Mouse (Mus musculus) adrenal gland, postnatal 10 days (tissue): ENCODE data around the gene Trak2. TPM values are rescaled to one million over a fixed set of nuclear protein-coding genes. Genes with fewer than 3 reads are reported as not detected.
"Not testable (repeated sequence)": the region's sequence is repeated elsewhere in the genome, so short reads cannot be mapped to it uniquely, and the experiment has no call there.

Source experiments
- DNase-seq: peaks from one replicate; pipeline ENCODE4 v3.0.0; 2021; ENCODE audit warnings: mixed read lengths
- total RNA-seq, 2 experiments: library from RNA; stranded (reverse); gene quantifications; 2 replicates each; pipeline ENCODE4 v1.2.3; 2021

The Trak2 gene
- total RNA-seq, 2 experiments from 2014 or later: 38.9 to 54.9 TPM

GRCm38 (mm10) chr1:58953686-58954434, 19.4 kb downstream of the Trak2 start:
- DNase-seq: no peak

GRCm38 (mm10) chr1:58952997-58953396, 20.2 kb downstream of the Trak2 start:
- no peak for DNase-seq

GRCm38 (mm10) chr1:58952526-58952925, 20.7 kb downstream of the Trak2 start:
- no peak for DNase-seq

GRCm38 (mm10) chr1:58951841-58952240, 21.4 kb downstream of the Trak2 start:
- peak; percentile 1 for DNase-seq

GRCm38 (mm10) chr1:58950899-58951648, 22.2 kb downstream of the Trak2 start:
- peak; percentile 76 for DNase-seq

GRCm38 (mm10) chr1:58949561-58950106, 23.6 kb downstream of the Trak2 start:
- DNase-seq: peak; percentile 0

GRCm38 (mm10) chr1:58946718-58947117, 26.5 kb downstream of the Trak2 start:
- DNase-seq: peak; percentile 0

- DNase-seq: no peak
Observed at GRCm38 (mm10) chr1:58945960-58946670, 27.1 kb downstream of the Trak2 start.

- peak; percentile 52 for DNase-seq
Observed at GRCm38 (mm10) chr1:58945523-58945922, 27.7 kb downstream of the Trak2 start.

- DNase-seq: no peak
Observed at GRCm38 (mm10) chr1:58937606-58938099, 35.6 kb downstream of the Trak2 start.

GRCm38 (mm10) chr1:58936746-58937605, 36.3 kb downstream of the Trak2 start:
- DNase-seq: no peak

GRCm38 (mm10) chr1:58926664-58927063, 46.6 kb downstream of the Trak2 start:
- peak; percentile 28 for DNase-seq

- no peak for DNase-seq
Observed at GRCm38 (mm10) chr1:58917566-58917965, 55.7 kb downstream of the Trak2 start.

GRCm38 (mm10) chr1:58909636-58910272, 63.5 kb downstream of the Trak2 start:
- no peak for DNase-seq

- no peak for DNase-seq
Observed at GRCm38 (mm10) chr1:58903681-58904080, 69.5 kb downstream of the Trak2 start.

GRCm38 (mm10) chr1:58897561-58897960, 75.7 kb downstream of the Trak2 start:
- DNase-seq: peak; percentile 28

GRCm38 (mm10) chr1:58892386-58892785, 80.8 kb downstream of the Trak2 start:
- DNase-seq: not testable (repeated sequence)

- DNase-seq: not testable (repeated sequence)
Observed at GRCm38 (mm10) chr1:58891481-58892170, 81.6 kb downstream of the Trak2 start.

GRCm38 (mm10) chr1:58890697-58891290, 82.4 kb downstream of the Trak2 start:
- DNase-seq: not testable (repeated sequence)
